Mouse (Mus musculus): ENCODE data around the gene Sox5. TPM values are rescaled to one million over a fixed set of nuclear protein-coding genes. Genes with fewer than 3 reads are reported as not detected.

Gene Sox5
- polyA plus RNA-seq, 1 experiment from 2014 or later: 4.2 TPM

- Histone ChIP-seq H3K36me3 (replicated peaks) (no peaks in the 10 kb centered on the region), H3K4me2 (no peak overlapping the region), H3K27me3 (no peaks in the 10 kb centered on the region), H3K4me3 (replicated peaks) (no peak overlapping the region), H3K9me3 (replicated peaks) (no peaks in the 10 kb centered on the region), H3K27ac (replicated peaks) (no peak overlapping the region), H3K9ac (no peak overlapping the region), H3K4me1 (replicated peaks) (no peaks in the 10 kb centered on the region)
- no peak for ATAC-seq (ENCODE audit: insufficient read depth)
- 65% methylated on average over 7 of the region's 7 CpGs for WGBS (ENCODE audit: insufficient replicate concordance)
These were observed 704.0 kb downstream of the Sox5 start for GRCm38 (mm10) chr6:144077826-144078225.

- Histone ChIP-seq H3K27me3 (no peaks in the 10 kb centered on the region), H3K4me3 (replicated peaks) (no peak overlapping the region), H3K4me1 (replicated peaks) (no peaks in the 10 kb centered on the region), H3K27ac (replicated peaks) (no peak overlapping the region), H3K36me3 (replicated peaks) (no peaks in the 10 kb centered on the region), H3K4me2 (no peak overlapping the region), H3K9ac (no peak overlapping the region), H3K9me3 (replicated peaks) (no peaks in the 10 kb centered on the region)
- WGBS (ENCODE audit: insufficient replicate concordance): 75% methylated on average over 4 of the region's 4 CpGs
- no peak for ATAC-seq (ENCODE audit: insufficient read depth)
These were observed 705.4 kb downstream of the Sox5 start for GRCm38 (mm10) chr6:144076376-144076775.

DNA sequence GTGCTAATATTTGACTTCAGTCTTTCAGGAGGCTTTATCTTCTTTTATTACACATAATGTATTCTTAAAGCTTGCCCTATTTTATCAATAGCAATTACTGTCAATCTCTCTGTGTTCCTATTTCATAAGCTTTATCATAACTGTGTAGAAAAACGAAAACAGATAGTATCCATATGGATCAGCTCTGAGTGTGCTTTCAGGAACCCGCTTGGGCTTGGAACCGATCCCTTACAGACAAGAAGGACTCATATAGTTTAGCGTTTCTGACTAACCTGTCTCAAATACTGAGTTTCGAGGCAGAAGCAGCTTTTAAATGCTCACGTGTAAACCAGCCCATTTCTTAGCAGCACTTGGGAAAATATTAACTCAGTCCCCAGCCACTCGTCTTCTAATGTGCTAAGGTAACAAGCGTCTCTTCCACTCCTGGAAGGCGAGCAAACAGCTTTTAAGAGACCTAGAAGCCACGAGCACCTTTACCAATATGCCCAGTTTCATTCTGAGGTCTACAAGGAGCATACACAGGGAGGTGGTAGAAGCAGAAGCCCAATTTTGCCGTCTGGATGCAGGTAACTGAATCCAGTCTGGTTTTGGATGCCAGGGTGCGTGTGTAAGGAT, 706.3 kb downstream of the Sox5 start:
- Histone ChIP-seq H3K4me2 (no peak overlapping the region), H3K9me3 (replicated peaks) (no peaks in the 10 kb centered on the region), H3K4me1 (replicated peaks) (no peaks in the 10 kb centered on the region), H3K36me3 (replicated peaks) (no peaks in the 10 kb centered on the region), H3K9ac (no peak overlapping the region), H3K27me3 (no peaks in the 10 kb centered on the region), H3K4me3 (replicated peaks) (no peak overlapping the region), H3K27ac (replicated peaks) (no peak overlapping the region)
- no peak for ATAC-seq (ENCODE audit: insufficient read depth)
- 61% methylated on average over 12 of the region's 12 CpGs for WGBS (ENCODE audit: insufficient replicate concordance)

- H3K27ac ChIP-seq (replicated peaks): no peak overlapping the region
- no peaks in the 10 kb centered on the region for H3K4me1 ChIP-seq (replicated peaks)
- no peak overlapping the region for H3K4me2 ChIP-seq
- no peaks in the 10 kb centered on the region for H3K9me3 ChIP-seq (replicated peaks)
- no peak overlapping the region for H3K4me3 ChIP-seq (replicated peaks)
- ATAC-seq (ENCODE audit: insufficient read depth): no peak
- no peaks in the 10 kb centered on the region for H3K27me3 ChIP-seq
- no peaks in the 10 kb centered on the region for H3K36me3 ChIP-seq (replicated peaks)
- WGBS (ENCODE audit: insufficient replicate concordance): 63% methylated on average over 9 of the region's 9 CpGs
- H3K9ac ChIP-seq: no peak overlapping the region
These were observed 707.0 kb downstream of the Sox5 start for GRCm38 (mm10) chr6:144074826-144075225.

DNA sequence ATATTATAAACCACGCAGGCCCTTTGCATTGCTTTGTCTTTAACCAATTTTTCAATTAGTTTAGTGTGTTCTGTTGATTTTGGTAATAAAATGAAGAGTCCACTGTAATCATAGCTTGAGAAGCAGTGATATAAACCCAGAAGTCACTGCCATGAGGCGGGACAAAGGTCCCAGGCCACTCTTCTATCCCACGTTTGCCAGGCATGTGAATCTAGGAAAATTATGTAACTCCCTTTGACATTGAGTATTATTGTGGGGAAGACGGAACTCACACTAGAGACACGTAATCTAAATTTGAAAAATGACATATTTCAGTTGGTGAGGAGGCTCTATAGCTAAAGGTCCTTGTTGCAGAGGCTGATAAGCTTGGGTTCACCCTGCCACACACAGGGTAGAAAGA, 711.3 kb downstream of the Sox5 start:
- no peak for ATAC-seq (ENCODE audit: insufficient read depth)
- no peaks in the 10 kb centered on the region for H3K36me3 ChIP-seq (replicated peaks)
- H3K4me2 ChIP-seq: no peak overlapping the region
- H3K9me3 ChIP-seq (replicated peaks): no peaks in the 10 kb centered on the region
- no peak overlapping the region for H3K4me3 ChIP-seq (replicated peaks)
- H3K27me3 ChIP-seq: no peaks in the 10 kb centered on the region
- no peak overlapping the region for H3K9ac ChIP-seq
- H3K4me1 ChIP-seq (replicated peaks): no peaks in the 10 kb centered on the region
- 63% methylated on average over 5 of the region's 5 CpGs for WGBS (ENCODE audit: insufficient replicate concordance)
- H3K27ac ChIP-seq (replicated peaks): no peak overlapping the region

- Histone ChIP-seq H3K9me3 (replicated peaks) (no peaks in the 10 kb centered on the region), H3K4me2 (no peak overlapping the region), H3K4me3 (replicated peaks) (no peak overlapping the region), H3K27me3 (no peaks in the 10 kb centered on the region), H3K9ac (no peak overlapping the region), H3K36me3 (replicated peaks) (no peaks in the 10 kb centered on the region), H3K27ac (replicated peaks) (no peak overlapping the region), H3K4me1 (replicated peaks) (no peaks in the 10 kb centered on the region)
- ATAC-seq (ENCODE audit: insufficient read depth): no peak
- WGBS (ENCODE audit: insufficient replicate concordance): 58% methylated on average over 7 of the region's 7 CpGs
These were observed 714.3 kb downstream of the Sox5 start for GRCm38 (mm10) chr6:144067491-144067890.

DNA sequence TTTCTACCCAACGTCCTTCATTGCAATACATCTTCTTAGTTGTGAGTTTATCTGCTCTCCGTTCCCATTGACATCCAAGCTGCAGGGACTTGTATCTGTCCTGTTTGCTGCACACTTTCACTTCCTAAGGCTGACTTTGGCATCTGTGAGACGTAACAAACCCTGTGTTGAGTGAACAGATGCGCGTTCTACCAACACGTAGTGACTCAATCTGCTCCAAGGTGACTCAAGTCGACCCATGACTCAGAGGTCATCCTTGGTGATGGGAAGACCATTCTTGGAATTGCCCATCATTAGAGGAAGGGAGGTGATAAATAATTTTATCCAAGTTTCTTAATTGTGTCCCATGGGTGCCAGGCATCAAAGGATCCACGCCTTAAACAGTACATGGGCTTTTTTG, 719.3 kb downstream of the Sox5 start:
- WGBS (ENCODE audit: insufficient replicate concordance): 64% methylated on average over 8 of the region's 8 CpGs
- ATAC-seq (ENCODE audit: insufficient read depth): no peak
- no peak overlapping the region for H3K27ac ChIP-seq (replicated peaks)

GRCm38 (mm10) chr6:144061814-144062213, 720.0 kb downstream of the Sox5 start:
- Histone ChIP-seq H3K36me3 (replicated peaks) (no peaks in the 10 kb centered on the region), H3K27ac (replicated peaks) (no peak overlapping the region), H3K4me1 (replicated peaks) (no peaks in the 10 kb centered on the region)

More for the DNA sequence above, 719.3 kb downstream of the Sox5 start:
- H3K4me3 ChIP-seq (replicated peaks): no peak overlapping the region
- no peaks in the 10 kb centered on the region for H3K4me1 ChIP-seq (replicated peaks)
- H3K36me3 ChIP-seq (replicated peaks): no peaks in the 10 kb centered on the region
- no peaks in the 10 kb centered on the region for H3K9me3 ChIP-seq (replicated peaks)
- no peak overlapping the region for H3K4me2 ChIP-seq
- no peaks in the 10 kb centered on the region for H3K27me3 ChIP-seq
- no peak overlapping the region for H3K9ac ChIP-seq

GRCm38 (mm10) chr6:144057098-144057632, 724.6 kb downstream of the Sox5 start:
- no peaks in the 10 kb centered on the region for H3K36me3 ChIP-seq (replicated peaks)
- H3K4me3 ChIP-seq (replicated peaks): no peak overlapping the region
- no peak for ATAC-seq (ENCODE audit: insufficient read depth)
- no peak overlapping the region for H3K4me2 ChIP-seq
- H3K9ac ChIP-seq: no peak overlapping the region
- H3K27me3 ChIP-seq: no peaks in the 10 kb centered on the region
- no peak overlapping the region; the same call in 1 of the 2 replicates for H3K27ac ChIP-seq (replicated peaks)
- WGBS (ENCODE audit: insufficient replicate concordance): 69% methylated on average over 14 of the region's 14 CpGs
- no peaks in the 10 kb centered on the region for H3K9me3 ChIP-seq (replicated peaks)
- no peaks in the 10 kb centered on the region for H3K4me1 ChIP-seq (replicated peaks)

More at GRCm38 (mm10) chr6:144061814-144062213, 720.0 kb downstream of the Sox5 start:
- Histone ChIP-seq H3K9me3 (replicated peaks) (no peaks in the 10 kb centered on the region), H3K4me3 (replicated peaks) (no peak overlapping the region), H3K9ac (no peak overlapping the region), H3K27me3 (no peaks in the 10 kb centered on the region), H3K4me2 (no peak overlapping the region)
- 67% methylated on average over 8 of the region's 8 CpGs for WGBS (ENCODE audit: insufficient replicate concordance)
- ATAC-seq (ENCODE audit: insufficient read depth): no peak

DNA sequence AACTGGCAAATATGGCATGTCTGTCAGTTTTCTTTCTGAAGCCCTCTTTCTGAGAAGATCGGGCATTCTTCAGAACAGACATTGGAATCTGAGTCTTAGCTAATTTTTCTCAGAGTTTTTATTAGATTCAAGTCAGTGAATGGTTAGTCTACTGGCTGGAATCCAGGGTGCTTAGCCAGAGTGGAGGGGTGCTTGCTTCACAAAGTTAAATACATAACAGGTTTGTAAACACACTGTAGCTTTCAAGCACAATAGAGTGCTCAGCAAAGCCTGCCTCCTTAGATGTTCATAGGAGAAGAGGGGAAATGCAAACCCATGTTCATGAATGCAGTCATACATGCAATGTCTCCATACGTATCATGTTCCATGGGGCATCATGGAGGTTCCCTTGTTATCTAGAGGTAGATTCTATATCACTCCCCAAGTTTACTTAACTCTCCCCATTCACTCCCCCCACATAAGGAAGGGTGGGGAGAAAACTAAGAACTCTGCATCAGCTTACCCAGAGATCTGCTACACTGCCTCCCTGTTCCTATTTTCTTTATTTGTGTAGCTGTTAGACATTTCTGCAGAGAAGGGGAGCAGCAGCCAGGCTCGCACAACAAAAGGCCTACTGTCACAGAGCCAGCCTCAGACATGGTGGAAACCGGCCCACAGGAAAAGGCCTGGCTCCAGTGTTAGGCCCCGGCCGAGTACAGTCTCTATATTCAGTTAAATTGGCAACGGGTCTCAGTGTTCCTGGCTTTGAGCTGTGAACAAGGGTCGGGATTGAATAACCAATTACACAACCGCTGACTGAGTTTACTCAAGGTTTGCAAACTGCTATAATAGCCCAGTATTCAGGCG, 725.3 kb downstream of the Sox5 start:
- Histone ChIP-seq H3K9ac (no peak overlapping the region), H3K4me1 (replicated peaks) (no peaks in the 10 kb centered on the region), H3K4me3 (replicated peaks) (no peak overlapping the region), H3K4me2 (no peak overlapping the region), H3K27ac (replicated peaks) (peak overlapping the region; percentile 67), H3K27me3 (no peaks in the 10 kb centered on the region), H3K36me3 (replicated peaks) (no peaks in the 10 kb centered on the region), H3K9me3 (replicated peaks) (no peaks in the 10 kb centered on the region)
- WGBS (ENCODE audit: insufficient replicate concordance): 60% methylated on average over 10 of the region's 10 CpGs
- ATAC-seq (ENCODE audit: insufficient read depth): peak; percentile 74

- no peaks in the 10 kb centered on the region for H3K36me3 ChIP-seq (replicated peaks)
- H3K27me3 ChIP-seq: no peaks in the 10 kb centered on the region
- no peaks in the 10 kb centered on the region for H3K9me3 ChIP-seq (replicated peaks)
- no peak overlapping the region for H3K4me2 ChIP-seq
- no peak overlapping the region for H3K9ac ChIP-seq
- no peak overlapping the region for H3K4me3 ChIP-seq (replicated peaks)
- no peak for ATAC-seq (ENCODE audit: insufficient read depth)
- H3K4me1 ChIP-seq (replicated peaks): no peaks in the 10 kb centered on the region
- H3K27ac ChIP-seq (replicated peaks): no peak overlapping the region
- WGBS (ENCODE audit: insufficient replicate concordance): 58% methylated on average over 5 of the region's 5 CpGs
These were observed 729.3 kb downstream of the Sox5 start for GRCm38 (mm10) chr6:144052487-144052886.

Data from liver, embryonic 15.5 days (tissue).